Comparison of ENCODE assay signal across 21 mouse cellular contexts in genomic region chr16:13360835-13361234, GRCm38 (mm10).
DNase-seq lines count a peak whose midpoint lies in the region; ATAC-seq and TF ChIP-seq lines count a peak whose summit lies in the region.
"Had no signal": no experiment of that assay in that cellular context is flagged by ENCODE, and none has a peak within 500 bp of the region (broad histone marks: within the 10 kb centered on the region; RNA-seq: fewer than 3 reads in every experiment).

No protein-coding gene starts in this region.

- H3K36me3 ChIP-seq in stomach, postnatal 0 days (ENCODE audit: control insufficient read depth, insufficient read depth, low read length) = no peaks in the 10 kb centered on the region; the same call in 1 of the 2 replicates
- H3K36me3 ChIP-seq: forebrain, embryonic 10.5 days; hindbrain, embryonic 13.5 days; intestine, embryonic 15.5 days had no signal

- no peak overlapping the region for H3K9ac ChIP-seq in stomach, postnatal 0 days (ENCODE audit: low read length)
- H3K9ac ChIP-seq: forebrain, embryonic 13.5 days; hindbrain, embryonic 13.5 days; intestine, embryonic 15.5 days had no signal

- TF ChIP-seq POLR2A in cerebellum, adult 2 months (IDR thresholded peaks at IDR 0.05; ENCODE audit: borderline replicate concordance, insufficient read depth, low read length) = no peak

- no peak for DNase-seq in cerebellum, adult 2 months
- no peak for DNase-seq in cerebellum, postnatal 14 days
- no peak for DNase-seq in layer of hippocampus, adult 2 months (ENCODE audit: low spot score in 2 of 2)
- no peak for DNase-seq in layer of hippocampus, postnatal 10 days (ENCODE audit: low spot score in 2 of 2)
- DNase-seq in adipocyte (ENCODE audit: low spot score) = peak; percentile 50
- no peak for DNase-seq in stomach, postnatal 0 days (ENCODE audit: low spot score)
- DNase-seq: adrenal gland, postnatal 10 days; adrenal gland, postnatal 36 days; cerebellum, adult 18-20 months; cerebellum, adult 9-11 months; cerebellum, postnatal 36 days; gastrocnemius, postnatal 25 days; heart, adult 2 months had no signal

- H3K27ac ChIP-seq in cerebellum, adult 2 months (ENCODE audit: insufficient read depth, low read length) = no peak overlapping the region
- peak overlapping the region; percentile 96 for H3K27ac ChIP-seq in layer of hippocampus, adult 2 months
- H3K27ac ChIP-seq in stomach, postnatal 0 days (replicated peaks) = no peak overlapping the region
- H3K27ac ChIP-seq: forebrain, embryonic 10.5 days; forebrain, embryonic 13.5 days; hindbrain, embryonic 13.5 days; intestine, embryonic 15.5 days had no signal

- WGBS in cerebellum, adult 2 months = 87% methylated on average over 5 of the region's 5 CpGs
- 64% methylated on average over 5 of the region's 5 CpGs for WGBS in stomach, postnatal 0 days

- peaks cover 8% of the 10 kb centered on the region for H3K4me1 ChIP-seq in cerebellum, adult 2 months (ENCODE audit: control insufficient read depth, insufficient read depth, low read length)
- peaks cover 2% of the 10 kb centered on the region; the same call in 1 of the 2 replicates for H3K4me1 ChIP-seq in stomach, postnatal 0 days (replicated peaks; ENCODE audit: control insufficient read depth, insufficient read depth)

- H3K4me3 ChIP-seq in cerebellum, adult 2 months (replicated peaks; ENCODE audit: insufficient read depth, low read depth, low read length) = peak overlapping the region; percentile 29
- peak overlapping the region; percentile 66 for H3K4me3 ChIP-seq in layer of hippocampus, adult 2 months
- no peak overlapping the region for H3K4me3 ChIP-seq in stomach, postnatal 0 days (ENCODE audit: low read depth, low read length)
- H3K4me3 ChIP-seq: forebrain, embryonic 10.5 days; forebrain, embryonic 13.5 days; heart, adult 2 months; hindbrain, embryonic 13.5 days; intestine, embryonic 15.5 days had no signal

- TF ChIP-seq EP300 in stomach, postnatal 0 days (optimal IDR thresholded peaks at IDR 0.05) = no peak

- no peaks in the 10 kb centered on the region for H3K27me3 ChIP-seq in cerebellum, adult 2 months (ENCODE audit: control insufficient read depth, insufficient read depth, low read length)
- no peaks in the 10 kb centered on the region for H3K27me3 ChIP-seq in stomach, postnatal 0 days (ENCODE audit: control insufficient read depth, insufficient read depth, low read length)
- H3K27me3 ChIP-seq: forebrain, embryonic 13.5 days; hindbrain, embryonic 13.5 days; intestine, embryonic 15.5 days had no signal

- H3K4me2 ChIP-seq in stomach, postnatal 0 days (replicated peaks; ENCODE audit: low read depth) = no peak overlapping the region
- H3K4me2 ChIP-seq: forebrain, embryonic 13.5 days; heart, embryonic 11.5 days; hindbrain, embryonic 13.5 days; intestine, embryonic 15.5 days had no signal

- H3K9me3 ChIP-seq in stomach, postnatal 0 days (ENCODE audit: control insufficient read depth, low read length) = no peaks in the 10 kb centered on the region
- H3K9me3 ChIP-seq: forebrain, embryonic 10.5 days; forebrain, embryonic 13.5 days; hindbrain, embryonic 13.5 days; intestine, embryonic 15.5 days had no signal

- ATAC-seq in stomach, postnatal 0 days (ENCODE audit: low FRiP score, low TSS enrichment) = no peak
- ATAC-seq: activated CD4-positive, CD25-positive, alpha-beta regulatory T cell, adult 4 months; forebrain, embryonic 13.5 days; forebrain, embryonic 16.5 days; hindbrain, embryonic 16.5 days; intestine, embryonic 15.5 days had no signal

- TF ChIP-seq CTCF in cerebellum, adult 2 months (IDR thresholded peaks at IDR 0.05; ENCODE audit: borderline replicate concordance, insufficient read depth, low read depth, low read length) = no peak
- TF ChIP-seq CTCF in layer of hippocampus, adult 2 months (conservative IDR thresholded peaks at IDR 0.05) = no peak
- no peak for TF ChIP-seq CTCF in stomach, postnatal 0 days (IDR thresholded peaks at IDR 0.05; ENCODE audit: low read depth)
